ENCODE assay signal across 1 mouse cellular context in the genomic region with DNA sequence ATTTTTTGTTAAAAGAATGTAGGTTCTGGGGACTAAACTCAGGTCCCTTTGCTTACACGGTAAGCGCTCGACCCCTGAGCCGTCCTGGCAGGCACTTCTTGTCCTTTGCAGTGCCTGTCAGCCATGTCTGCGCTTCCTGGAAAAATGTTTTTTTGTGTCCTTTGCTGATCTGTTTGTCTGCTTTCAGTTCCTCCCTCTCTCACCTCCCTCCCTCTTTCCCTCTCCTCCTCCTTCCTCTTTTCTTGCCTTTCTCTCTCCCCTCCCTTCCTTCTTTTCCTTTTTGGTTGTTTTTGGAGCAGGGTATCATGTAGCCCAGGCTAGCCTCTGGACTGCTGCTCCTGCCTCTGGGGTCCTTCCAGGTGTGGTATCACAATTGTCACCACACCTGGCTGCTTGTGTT.
TF ChIP-seq lines count a peak whose summit lies in the region.

No protein-coding gene starts in this region.

TF ChIP-seq in CH12.LX, 34 proteins besides CTCF, POLR2A, EP300 and RAD21 (continued from another document):
- TF ChIP-seq SMC3 (IDR thresholded peaks at IDR 0.05; ENCODE audit: low read depth, low read length) (no peak), TCF12 (IDR thresholded peaks at IDR 0.05; ENCODE audit: low read depth, low read length) (peak; percentile 46; the same call in 1 of the 2 replicates), UBTF (IDR thresholded peaks at IDR 0.05; ENCODE audit: low read depth, low read length) (no peak), SIN3A (IDR thresholded peaks at IDR 0.05; ENCODE audit: low read length) (no peak), ZKSCAN1 (IDR thresholded peaks at IDR 0.05; ENCODE audit: borderline replicate concordance, low read depth, low read length) (no peak), IRF4 (IDR thresholded peaks at IDR 0.05; ENCODE audit: low read depth, low read length) (peak; percentile 86), MXI1 (IDR thresholded peaks at IDR 0.05; ENCODE audit: low read depth, low read length) (peak; percentile 49), CHD2 (IDR thresholded peaks at IDR 0.05; ENCODE audit: low read length) (0 out of 2 replicates have a peak, but pooled peaks have one; percentile 52), ZNF384 (IDR thresholded peaks at IDR 0.05; ENCODE audit: low read depth, low read length) (peak; percentile 61), ELF1 (IDR thresholded peaks at IDR 0.05; ENCODE audit: low read depth, low read length) (peak; percentile 57; the same call in 1 of the 2 replicates), RCOR1 (conservative IDR thresholded peaks at IDR 0.05; ENCODE audit: low read depth, low read length) (0 out of 2 replicates have a peak, but pooled peaks have one; percentile 46), JUN (IDR thresholded peaks at IDR 0.05; ENCODE audit: insufficient read depth, low read depth, low read length) (no peak), BHLHE40 (IDR thresholded peaks at IDR 0.05; ENCODE audit: low read depth, low read length) (no peak), MAFK (IDR thresholded peaks at IDR 0.05; ENCODE audit: insufficient replicate concordance, low read length) (no peak), ZMIZ1 (IDR thresholded peaks at IDR 0.05; ENCODE audit: low read depth, low read length) (no peak), USF2 (conservative IDR thresholded peaks at IDR 0.05; ENCODE audit: low read depth, low read length) (no peak)
